ENCODE assay signal across 12 mouse cellular contexts in the genomic region with DNA sequence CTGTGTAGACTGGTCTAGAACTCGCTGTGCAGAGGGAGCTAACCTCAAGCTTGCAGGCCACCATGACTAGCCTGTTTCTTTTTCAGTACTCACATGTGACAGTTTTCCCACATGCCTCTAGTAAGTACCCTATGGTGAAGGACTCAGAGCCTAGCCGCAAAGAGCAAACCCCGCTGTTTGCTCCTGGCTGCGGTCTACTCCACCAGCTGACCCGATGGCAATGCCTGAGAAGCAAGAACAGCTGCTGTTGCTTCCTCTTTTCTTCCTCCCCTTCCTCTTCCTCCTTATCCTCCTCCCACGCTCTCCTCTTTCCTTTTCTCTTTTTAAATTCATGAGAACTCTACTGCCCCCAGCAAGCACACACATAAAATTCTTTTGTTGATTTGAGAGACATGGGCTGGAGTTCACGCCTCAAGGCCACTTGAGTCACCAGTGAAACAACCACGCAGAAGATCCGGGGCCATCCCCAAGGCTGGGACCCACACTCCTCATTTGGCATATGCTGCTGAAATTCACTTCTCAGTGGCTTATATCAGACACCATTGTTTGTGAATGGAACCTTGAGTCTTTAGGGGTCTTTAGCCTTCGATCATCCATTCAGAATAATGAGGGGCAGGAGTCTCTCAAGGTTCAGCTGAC. TPM values are rescaled to one million over a fixed set of nuclear protein-coding genes. Genes with fewer than 3 reads are reported as not detected.
DNase-seq lines count a peak whose midpoint lies in the region; ATAC-seq and TF ChIP-seq lines count a peak whose summit lies in the region.
"Had no signal": no experiment of that assay in that cellular context is flagged by ENCODE, and none has a peak within 500 bp of the region (broad histone marks: within the 10 kb centered on the region; RNA-seq: fewer than 3 reads in every experiment).

No protein-coding gene starts in this region.

- H3K9ac ChIP-seq in intestine, postnatal 0 days (ENCODE audit: low read depth, low read length): no peak overlapping the region
- H3K9ac ChIP-seq: embryonic facial prominence, embryonic 13.5 days; stomach, embryonic 15.5 days had no signal

- no peak for TF ChIP-seq CTCF in spleen, adult 2 months (IDR thresholded peaks at IDR 0.05; ENCODE audit: extremely low read depth, insufficient read depth, insufficient read length, insufficient replicate concordance)
- no peak for TF ChIP-seq CTCF in intestine, postnatal 0 days (IDR thresholded peaks at IDR 0.05; ENCODE audit: low read depth)

- no peaks in the 10 kb centered on the region for H3K27me3 ChIP-seq in spleen, adult 2 months (ENCODE audit: control insufficient read depth, insufficient read depth, low read length)
- H3K27me3 ChIP-seq in megakaryocyte, embryonic 14.5 days (replicated peaks): no peaks in the 10 kb centered on the region
- H3K27me3 ChIP-seq in intestine, postnatal 0 days (replicated peaks; ENCODE audit: control insufficient read depth, insufficient read depth, low read length): no peaks in the 10 kb centered on the region
- H3K27me3 ChIP-seq: embryonic facial prominence, embryonic 13.5 days; stomach, embryonic 15.5 days had no signal

- H3K27ac ChIP-seq in spleen, adult 2 months (ENCODE audit: insufficient read depth, low read length): no peak overlapping the region
- no peak overlapping the region for H3K27ac ChIP-seq in intestine, postnatal 0 days (ENCODE audit: low read depth, low read length)
- H3K27ac ChIP-seq: embryonic facial prominence, embryonic 13.5 days; stomach, embryonic 15.5 days had no signal

- peak; percentile 3 for DNase-seq in heart, adult 8-10 months (ENCODE audit: low spot score)
- no peak for DNase-seq in heart, postnatal 14 days
- peak; percentile 28 to 32 for DNase-seq in spleen, adult 2 months (ENCODE audit: low read depth in 1 of 2, low spot score in 2 of 2)
- no peak for DNase-seq in spleen, postnatal 14 days (ENCODE audit: low spot score in 2 of 2)
- no peak for DNase-seq in embryo, embryonic 11 days
- DNase-seq: cerebellum, adult 11 months; kidney, postnatal 36 days had no signal

- H3K4me2 ChIP-seq in intestine, postnatal 0 days (replicated peaks; ENCODE audit: low read depth): no peak overlapping the region
- H3K4me2 ChIP-seq: embryonic facial prominence, embryonic 13.5 days; stomach, embryonic 15.5 days had no signal

- TF ChIP-seq POLR2A in spleen, adult 2 months (IDR thresholded peaks at IDR 0.05; ENCODE audit: low read depth, low read length): no peak

- H3K4me1 ChIP-seq in spleen, adult 2 months (ENCODE audit: control insufficient read depth, insufficient read depth, insufficient read length): peaks cover 13% of the 10 kb centered on the region; the same call in 1 of the 2 replicates
- H3K4me1 ChIP-seq in megakaryocyte, embryonic 14.5 days: peaks cover 44% of the 10 kb centered on the region
- H3K4me1 ChIP-seq in intestine, postnatal 0 days (replicated peaks; ENCODE audit: control insufficient read depth, insufficient read depth, low read length): no peaks in the 10 kb centered on the region
- H3K4me1 ChIP-seq: embryonic facial prominence, embryonic 13.5 days; stomach, embryonic 15.5 days had no signal

- intact Hi-C loops in heart, postnatal 14 days (cut with DNase I): no loop called here

- no peak for ATAC-seq in intestine, postnatal 0 days
- ATAC-seq in erythroblast, adult 5-6 weeks (replicated peaks; ENCODE audit: low FRiP score, poor library complexity, severe bottlenecking): no peak

- H3K9me3 ChIP-seq in megakaryocyte, embryonic 14.5 days: peaks cover 12% of the 10 kb centered on the region
- H3K9me3 ChIP-seq in intestine, postnatal 0 days (ENCODE audit: control insufficient read depth): no peaks in the 10 kb centered on the region
- H3K9me3 ChIP-seq: embryonic facial prominence, embryonic 13.5 days; stomach, embryonic 15.5 days had no signal

- H3K36me3 ChIP-seq in spleen, adult 2 months (ENCODE audit: control insufficient read depth, insufficient read depth, low read length): no peaks in the 10 kb centered on the region
- no peaks in the 10 kb centered on the region for H3K36me3 ChIP-seq in megakaryocyte, embryonic 14.5 days (replicated peaks; ENCODE audit: low read length)
- no peaks in the 10 kb centered on the region for H3K36me3 ChIP-seq in intestine, postnatal 0 days (ENCODE audit: control insufficient read depth, insufficient read depth)
- H3K36me3 ChIP-seq: embryonic facial prominence, embryonic 13.5 days; stomach, embryonic 15.5 days had no signal

- no peak overlapping the region for H3K4me3 ChIP-seq in spleen, adult 2 months (ENCODE audit: extremely low read depth, insufficient read depth, insufficient read length)
- peak overlapping the region; percentile 72 for H3K4me3 ChIP-seq in megakaryocyte, embryonic 14.5 days (replicated peaks)
- H3K4me3 ChIP-seq in intestine, postnatal 0 days (ENCODE audit: low read depth, low read length): no peak overlapping the region
- H3K4me3 ChIP-seq: embryonic facial prominence, embryonic 13.5 days; stomach, embryonic 15.5 days had no signal

- 13% methylated on average over 10 of the region's 10 CpGs for WGBS in spleen, adult 2 months
- 83% methylated on average over 10 of the region's 10 CpGs for WGBS in intestine, postnatal 0 days

RNA-seq across cellular contexts. Expression of gene Hpse, which starts 31.2 kb away (rescaled TPM):
- 1 to 10 TPM in 3 of 4 experiments, under 1 TPM in 1; 0.98 to 2.6 (median 1.1) TPM for total RNA-seq in heart, adult 8-10 months (2022)
- under 1 TPM; 0.93 to 0.96 TPM for total RNA-seq in heart, postnatal 14 days (2021)
- 7.3 and 22.2 TPM in 2 replicates for polyA plus RNA-seq in spleen, adult 2 months (2012; rRNA removed)
- 12.2 and 30.3 TPM in 2 replicates for polyA plus RNA-seq in megakaryocyte, embryonic 14.5 days (2012; ENCODE audit: insufficient read depth, low replicate concordance)
- 0.82 and 1.0 TPM in 2 replicates for polyA plus RNA-seq in intestine, postnatal 0 days (2015; fragmentation: Nextera tagmentation; extraction: Ambion mirVana)
- total RNA-seq in erythroblast, adult 5-6 weeks (2015; ENCODE audit: low replicate concordance): 3.8 and 5.0 TPM in 2 replicates
- total RNA-seq in erythroblast, adult 5-6 weeks (2017; ENCODE audit: low replicate concordance): 4.5 and 6.6 TPM in 2 replicates

RNA-seq across cellular contexts. Expression of gene Helq, which starts 47.7 kb away (rescaled TPM):
- 1 to 10 TPM; 2.7 to 5.2 (median 2.8) TPM for total RNA-seq in heart, adult 8-10 months (2022)
- total RNA-seq in heart, postnatal 14 days (2021): 1 to 10 TPM; 3.0 to 3.3 TPM
- polyA plus RNA-seq in spleen, adult 2 months (2012; rRNA removed): 7.2 and 8.8 TPM in 2 replicates
- polyA plus RNA-seq in megakaryocyte, embryonic 14.5 days (2012; ENCODE audit: insufficient read depth, low replicate concordance): 2.8 TPM in 1 of 2 replicates, not detected in the other
- 6.7 and 7.4 TPM in 2 replicates for polyA plus RNA-seq in intestine, postnatal 0 days (2015; fragmentation: Nextera tagmentation; extraction: Ambion mirVana)
- total RNA-seq in erythroblast, adult 5-6 weeks (2015; ENCODE audit: low replicate concordance): 9.0 and 34.6 TPM in 2 replicates
- total RNA-seq in erythroblast, adult 5-6 weeks (2017; ENCODE audit: low replicate concordance): 10.7 and 25.5 TPM in 2 replicates

RNA-seq across cellular contexts. Expression of gene Mrps18c, which starts 47.7 kb away (rescaled TPM):
- 100 to 1,000 TPM in 1 of 4 experiments, 10 to 100 TPM in 3; 78.4 to 102 (median 88.9) TPM for total RNA-seq in heart, adult 8-10 months (2022)
- 10 to 100 TPM; 81.8 to 88.5 TPM for total RNA-seq in heart, postnatal 14 days (2021)
- polyA plus RNA-seq in spleen, adult 2 months (2012; rRNA removed): 4.6 and 7.0 TPM in 2 replicates
- 6.1 TPM in 1 of 2 replicates, not detected in the other for polyA plus RNA-seq in megakaryocyte, embryonic 14.5 days (2012; ENCODE audit: insufficient read depth, low replicate concordance)
- 195 and 203 TPM in 2 replicates for polyA plus RNA-seq in intestine, postnatal 0 days (2015; fragmentation: Nextera tagmentation; extraction: Ambion mirVana)
- 15.8 and 24.9 TPM in 2 replicates for total RNA-seq in erythroblast, adult 5-6 weeks (2015; ENCODE audit: low replicate concordance)
- total RNA-seq in erythroblast, adult 5-6 weeks (2017; ENCODE audit: low replicate concordance): 26.3 and 36.8 TPM in 2 replicates

Comparison
In these comparisons a context has a peak if more than half of its experiments do, and no peak if none do; other contexts are left out.
1. DNase-seq: peak in heart, adult 8-10 months (single experiment) and spleen, adult 2 months (2 of 2); none in heart, postnatal 14 days (0 of 2), spleen, postnatal 14 days (0 of 2) and embryo, embryonic 11 days (single experiment).